Mouse (Mus musculus) Patski (cell line): ENCODE results near the gene AI464131. TPM values are rescaled to one million over a fixed set of nuclear protein-coding genes. Genes with fewer than 3 reads are reported as not detected.
A peak's percentile ranks its signal among the peaks of the same experiment; 100 is the strongest.
"Not testable (repeated sequence)": the region's sequence is repeated elsewhere in the genome, so short reads cannot be mapped to it uniquely, and the experiment has no call there.

Experiments used
- ATAC-seq: fragments of 100-300 bp; one replicate; pipeline ENCODE4 v1.8.0; 2021
- CTCF ChIA-PET: fragments of 350-600 bp; sonication (Branson Sonifier 250); formaldehyde crosslinking; loops from one replicate; lab custom pipeline; 2022; ENCODE audit warnings: inconsistent platforms; lab: Charles Lee
- POLR2A ChIA-PET: fragments of 350-600 bp; sonication (Branson Sonifier 250); formaldehyde crosslinking; loops from one replicate; lab custom pipeline; 2022; ENCODE audit warnings: antibody characterized with exemption, inconsistent platforms; lab: Charles Lee
- DNase-seq: peaks from one replicate; pipeline ENCODE4 v3.0.0-alpha.2; 2011; ENCODE audit warnings: low read depth, low spot score
- H3K27me3 ChIP-seq: fragments of 371-371 bp; one replicate; pipeline ENCODE4 v1.5.1; 2021
- CTCF ChIP-seq: fragments of 100-300 bp; IDR thresholded peaks from one replicate; pipeline ENCODE4 v1.5.1; 2021
- in situ Hi-C: fragments of 300-500 bp; cut with MboI; formaldehyde crosslinking; loops from 3 replicates; pipeline ENCODE4 v1.11.1; 2018; ENCODE audit warnings: low pct_unique_long_range_greater_than_20kb, mixed read lengths
- polyA plus RNA-seq: library from polyadenylated mRNA; unstranded; gene quantifications from one replicate; pipeline ENCODE4 v1.2.3, GENCODE M21; 2021

Gene AI464131
- polyA plus RNA-seq, 1 experiment from 2014 or later, result 6.2 TPM

DNA sequence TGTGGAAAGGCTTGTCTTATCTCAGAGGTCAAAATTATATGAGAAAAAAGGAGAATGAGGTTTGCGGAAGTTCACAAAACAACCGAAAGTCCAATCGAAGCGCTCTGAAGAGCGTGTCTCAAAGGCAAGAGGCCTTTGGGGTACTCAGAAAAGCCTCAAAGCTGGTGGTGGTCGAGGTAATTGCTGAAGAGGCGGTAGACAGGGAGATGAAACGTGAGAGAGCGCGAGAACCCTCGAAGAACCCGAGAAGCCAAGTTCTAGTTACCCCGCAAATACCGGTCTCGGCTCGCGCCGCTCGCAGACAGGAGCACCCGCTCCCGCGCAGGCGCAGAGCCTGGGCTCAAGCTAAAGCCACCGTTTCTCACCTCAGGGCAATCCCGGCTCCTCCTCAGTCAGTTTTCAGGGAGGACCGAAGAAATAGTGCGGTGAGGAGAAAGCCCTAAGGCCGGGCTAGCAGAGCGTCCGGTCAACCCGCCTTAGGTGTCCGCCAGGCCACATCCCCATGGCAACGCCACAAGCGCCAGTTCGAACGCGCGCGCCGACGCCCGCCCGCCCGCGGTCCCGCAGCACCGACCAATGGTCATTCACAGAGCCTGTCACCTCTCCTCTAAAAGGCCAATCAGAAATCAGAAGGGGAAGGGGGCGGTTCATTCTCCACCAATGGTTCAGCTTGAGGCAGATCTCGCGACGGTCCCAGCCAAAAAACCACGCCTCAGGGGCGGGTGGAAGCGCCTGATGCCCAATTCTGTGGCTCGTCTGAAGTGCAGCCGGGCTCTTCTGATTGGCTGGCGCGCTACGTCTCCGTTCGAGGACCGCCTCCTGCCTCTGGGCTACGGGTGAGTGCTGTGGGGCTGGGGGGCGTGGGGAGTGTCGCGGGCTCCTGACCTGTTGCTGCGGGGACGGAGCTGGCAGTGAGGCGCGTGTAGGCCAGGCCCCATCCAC is 38.3 kb downstream of the AI464131 start, which contains the start of the genes Kif24 and Nudt2:
Kif24 (minus strand) TSS at position 543 of the 942 bp plus-strand sequence.
Nudt2 (plus strand) TSS at position 807 of the 942 bp plus-strand sequence.
- TF ChIP-seq CTCF, result no peak
- CTCF ChIA-PET, result interaction anchor here (1.0 to 2.7 kb wide), 3 partner anchors 59 to 242 kb away, joined by 3 to 9 read pairs (median 5); no protein-coding TSS in a partner anchor

DNA sequence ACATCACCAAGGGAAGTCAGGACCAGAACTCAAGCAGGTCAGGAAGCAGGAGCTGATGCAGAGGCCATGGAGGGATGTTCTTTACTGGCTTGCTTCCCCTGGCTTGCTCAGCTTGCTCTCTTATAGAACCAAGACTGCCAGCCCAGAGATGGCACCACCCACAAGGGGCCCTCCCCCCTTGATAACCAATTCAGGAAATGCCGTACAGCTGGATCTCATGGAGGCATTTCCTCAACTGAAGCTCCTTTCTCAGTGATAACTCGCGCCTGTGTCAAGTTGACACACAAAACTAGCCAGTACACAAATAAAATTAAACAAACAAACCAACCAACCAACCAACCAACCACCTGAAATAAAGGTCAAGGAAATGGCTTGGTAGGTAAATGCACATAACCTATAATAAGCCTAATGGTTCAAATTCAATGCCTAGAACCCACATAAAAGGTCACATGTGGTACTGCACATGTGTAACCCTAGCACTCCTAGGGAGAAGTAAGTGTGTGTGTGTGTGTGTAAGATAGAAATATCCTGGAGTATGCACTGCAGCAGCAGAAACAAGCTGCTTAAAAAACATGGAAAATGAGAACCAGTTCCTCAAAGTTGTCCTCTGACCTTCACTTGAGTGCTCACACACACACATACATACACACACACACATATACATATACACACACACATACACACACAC is 39.7 kb downstream of the AI464131 start:
- ATAC-seq, CTCF ChIA-PET, DNase-seq, POLR2A ChIA-PET, H3K27me3 ChIP-seq, in situ Hi-C loops: not testable (repeated sequence)

More for the DNA sequence above, 38.3 kb downstream of the AI464131 start, which contains the start of the genes Kif24 and Nudt2:
- no peaks in the 10 kb centered on the region for H3K27me3 ChIP-seq
- DNase-seq (peak; percentile 89), ATAC-seq (peak; percentile 99)
- POLR2A ChIA-PET, result interaction anchor here (0.6 kb wide), 1 partner anchor 554 kb away, joined by 3 read pairs; no protein-coding TSS in a partner anchor
- in situ Hi-C loops, result loop anchor here (5.0 kb wide), 2 partner anchors 43 to 148 kb away; no protein-coding TSS in a partner anchor

DNA sequence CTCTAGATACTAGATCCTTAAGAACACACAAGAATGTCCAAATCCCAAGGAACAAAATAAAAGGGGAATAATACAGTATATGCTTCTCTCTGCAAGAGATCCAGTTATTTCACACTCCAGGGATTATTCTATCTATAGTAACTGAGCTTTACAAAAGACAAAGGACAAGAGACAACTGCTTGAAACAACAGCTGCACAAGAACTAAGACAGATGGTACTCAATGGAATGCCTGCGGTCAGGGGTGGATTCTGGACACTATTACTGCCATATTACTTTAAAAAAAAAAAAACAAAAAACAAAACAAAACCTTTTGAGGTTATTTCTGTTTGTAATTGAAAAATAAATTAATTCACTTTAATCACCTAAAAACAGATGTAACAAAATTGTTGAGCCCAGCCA is 42.2 kb downstream of the AI464131 start:
- in situ Hi-C loops, result no loop called here
- ChIA-PET CTCF (interaction anchor here (1.1 kb wide), 1 partner anchor 20 kb away, joined by 3 read pairs; no protein-coding TSS in a partner anchor), POLR2A (no interaction called here)
- no peaks in the 10 kb centered on the region for H3K27me3 ChIP-seq
- no peak for ATAC-seq
- no peak for TF ChIP-seq CTCF
- no peak for DNase-seq

DNA sequence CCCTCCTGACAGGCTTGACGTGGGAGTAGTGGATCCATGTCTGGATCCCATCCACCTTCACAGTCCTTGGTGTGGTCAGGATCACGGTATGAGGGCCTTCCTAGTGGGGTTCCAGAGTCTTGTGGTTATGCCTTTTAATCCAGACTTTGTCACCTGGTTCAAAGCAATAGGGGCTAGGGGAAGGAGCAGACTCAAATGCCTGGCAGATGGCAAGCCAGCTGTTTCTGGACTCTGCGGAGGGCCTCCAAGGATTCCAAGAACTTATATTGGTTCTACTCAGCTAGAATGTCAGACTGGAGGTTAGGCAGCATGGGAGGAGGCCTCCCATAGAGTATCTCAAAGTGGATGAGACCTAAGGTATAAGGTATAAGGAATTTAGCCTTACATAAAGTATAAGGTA is 55.3 kb downstream of the AI464131 start:
- no peak for DNase-seq
- no peak for ATAC-seq
- H3K27me3 ChIP-seq, result no peaks in the 10 kb centered on the region
- in situ Hi-C loops, result no loop called here
- ChIA-PET POLR2A (no interaction called here), CTCF (no interaction called here)
- no peak for TF ChIP-seq CTCF

Other genes starting within 250 kb of the AI464131 start
- gene Ubap2, start 227.9 kb downstream of the AI464131 start, polyA plus RNA-seq, result 54.1 TPM
- gene Dcaf12, start 188.2 kb downstream of the AI464131 start, polyA plus RNA-seq, result 25.9 TPM
- 42.6 TPM for gene Ubap1, start 154.1 kb downstream of the AI464131 start, polyA plus RNA-seq
- gene Kif24, start 38.2 kb downstream of the AI464131 start, polyA plus RNA-seq, result 3.5 TPM
- gene Nudt2, start 37.9 kb downstream of the AI464131 start, polyA plus RNA-seq, result 31.0 TPM
- gene 1110017D15Rik, start 14.3 kb upstream of the AI464131 start, polyA plus RNA-seq, result 0.21 TPM
- 19.3 TPM for gene Fam219a, start 66.5 kb upstream of the AI464131 start, polyA plus RNA-seq
- 0.40 TPM for gene Dnaic1, start 66.7 kb upstream of the AI464131 start, polyA plus RNA-seq
- 3.0 TPM for gene Enho, start 137.2 kb upstream of the AI464131 start, polyA plus RNA-seq
- gene Cntfr, start 194.0 kb upstream of the AI464131 start, polyA plus RNA-seq, result 6.7 TPM
- 26.2 TPM for gene Il11ra1, start 196.9 kb upstream of the AI464131 start, polyA plus RNA-seq
- 27.2 TPM for gene Rpp25l, start 210.5 kb upstream of the AI464131 start, polyA plus RNA-seq
- 116 TPM for gene Dctn3, start 220.1 kb upstream of the AI464131 start, polyA plus RNA-seq
- gene Arid3c, start 228.1 kb upstream of the AI464131 start, polyA plus RNA-seq, result 0.04 TPM